ENCODE assay signal across 16 mouse cellular contexts in the genomic region with DNA sequence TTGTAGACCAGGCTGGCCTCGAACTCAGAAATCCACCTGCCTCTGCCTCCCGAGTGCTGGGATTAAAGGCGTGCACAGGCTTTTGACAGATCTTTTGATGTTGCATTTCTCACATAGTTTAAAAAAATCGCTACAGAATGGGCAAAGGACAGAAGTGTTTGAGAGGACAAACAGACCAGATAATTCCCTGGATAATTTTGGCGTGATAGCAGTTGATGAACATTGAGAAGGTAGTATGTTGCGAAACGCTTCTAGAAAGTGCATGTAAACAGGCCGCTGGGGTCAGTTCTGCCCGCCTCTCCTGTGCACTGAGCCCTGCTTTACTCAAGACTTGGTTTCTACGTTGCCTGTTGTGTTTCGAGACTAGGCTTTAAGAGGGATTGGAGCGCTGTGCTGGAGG.
"Had no signal": no experiment of that assay in that cellular context is flagged by ENCODE, and none has a peak within 500 bp of the region (broad histone marks: within the 10 kb centered on the region; RNA-seq: fewer than 3 reads in every experiment).

No protein-coding gene starts in this region.

- H3K27ac ChIP-seq: neural tube, embryonic 13.5 days; neural tube, embryonic 15.5 days; stomach, embryonic 15.5 days; stomach, postnatal 0 days had no signal

- H3K9me3 ChIP-seq: neural tube, embryonic 13.5 days; neural tube, embryonic 15.5 days; stomach, embryonic 15.5 days had no signal

- H3K9ac ChIP-seq: neural tube, embryonic 13.5 days; neural tube, embryonic 15.5 days; stomach, embryonic 15.5 days had no signal

- H3K27me3 ChIP-seq: neural tube, embryonic 13.5 days; neural tube, embryonic 15.5 days; stomach, embryonic 15.5 days had no signal

- H3K4me3 ChIP-seq: neural tube, embryonic 13.5 days; neural tube, embryonic 15.5 days; stomach, embryonic 15.5 days had no signal

- DNase-seq: retina, postnatal 1 day; right cerebral cortex, adult 18-20 months; right cerebral cortex, postnatal 14 days; right cerebral cortex, postnatal 25 days; right cerebral cortex, postnatal 4 days; spleen, adult 18-20 months; thymus, adult 18-20 months; thymus, adult 2 months; thymus, postnatal 14 days; thymus, postnatal 25 days; thymus, postnatal 36 days; thymus, postnatal 4 days had no signal

- H3K4me2 ChIP-seq: neural tube, embryonic 13.5 days; neural tube, embryonic 15.5 days; stomach, embryonic 15.5 days had no signal
